Mouse (Mus musculus) myocyte (in vitro differentiated cells): ENCODE data around the gene Abcc1. TPM values are rescaled to one million over a fixed set of nuclear protein-coding genes. Genes with fewer than 3 reads are reported as not detected.

Experiments used
- H3K27me3 ChIP-seq: one replicate; pipeline ENCODE4 v1.6.1; 2011; ENCODE audit not compliant: control insufficient read depth, insufficient read depth, insufficient read length
- H3K36me3 ChIP-seq: one replicate; pipeline ENCODE4 v1.6.1; 2011; ENCODE audit not compliant: control insufficient read depth, insufficient read depth
- H3K4me2 ChIP-seq: one replicate; pipeline ENCODE4 v1.6.1; 2011; ENCODE audit warnings: low read depth, control low read depth
- H3K4me3 ChIP-seq: one replicate; pipeline ENCODE4 v1.5.1; 2011; ENCODE audit warnings: mild to moderate bottlenecking, control low read depth, moderate library complexity
- H3K79me2 ChIP-seq: one replicate; pipeline ENCODE4 v1.6.1; 2011; ENCODE audit not compliant: control insufficient read depth, insufficient read depth
- H3ac ChIP-seq: one replicate; pipeline ENCODE4 v1.6.1; 2011; ENCODE audit not compliant: control insufficient read depth, insufficient read length
- CEBPB ChIP-seq: IDR thresholded peaks from 2 replicates; pipeline ENCODE4 v1.6.1; 2011; ENCODE audit warnings: mild to moderate bottlenecking, moderate library complexity; ENCODE audit not compliant: poor library complexity, insufficient read depth, severe bottlenecking
- E2F4 ChIP-seq: IDR thresholded peaks from one replicate; pipeline ENCODE4 v1.6.1; 2011; ENCODE audit warnings: mild to moderate bottlenecking, control low read depth, moderate library complexity; ENCODE audit not compliant: insufficient read depth
- MAX ChIP-seq: IDR thresholded peaks from one replicate; pipeline ENCODE4 v1.6.1; 2011; ENCODE audit warnings: low read depth, mild to moderate bottlenecking, control low read depth
- MYOD1 ChIP-seq, 3 experiments: IDR thresholded peaks; one replicate each; pipeline ENCODE4 v1.6.1; 2011; ENCODE audit warnings: control low read depth in 2 of 3, low read depth in 2 of 3, mild to moderate bottlenecking in 2 of 3, moderate library complexity in 1 of 3; ENCODE audit not compliant: insufficient read length in 2 of 3, control insufficient read depth in 1 of 3
- MYOG ChIP-seq, 3 experiments: IDR thresholded peaks; one replicate each; pipeline ENCODE4 v1.6.1; 2011; ENCODE audit warnings: control low read depth in 2 of 3, low read depth in 2 of 3, mild to moderate bottlenecking in 2 of 3; ENCODE audit not compliant: insufficient read length in 2 of 3, control insufficient read depth in 1 of 3, insufficient read depth in 1 of 3
- POLR2A ChIP-seq: IDR thresholded peaks from one replicate; pipeline ENCODE4 v1.6.1; 2011; ENCODE audit warnings: low read depth, mild to moderate bottlenecking, control low read depth, moderate library complexity; ENCODE audit not compliant: insufficient read length
- POLR2AphosphoS2 ChIP-seq: IDR thresholded peaks from one replicate; pipeline ENCODE4 v1.6.1; 2011; ENCODE audit warnings: low read depth, control low read depth; ENCODE audit not compliant: insufficient read length
- REST ChIP-seq: IDR thresholded peaks from one replicate; pipeline ENCODE4 v1.6.1; 2011; ENCODE audit warnings: mild to moderate bottlenecking, control low read depth, moderate library complexity; ENCODE audit not compliant: insufficient read depth, insufficient read length
- SRF ChIP-seq: IDR thresholded peaks from one replicate; pipeline ENCODE4 v1.6.1; 2011; ENCODE audit warnings: low read depth; ENCODE audit not compliant: control insufficient read depth, insufficient read length
- TCF12 ChIP-seq: IDR thresholded peaks from one replicate; pipeline ENCODE4 v1.6.1; 2011; ENCODE audit warnings: mild to moderate bottlenecking, control low read depth; ENCODE audit not compliant: poor library complexity, insufficient read depth, severe bottlenecking
- TCF3 ChIP-seq: IDR thresholded peaks from one replicate; pipeline ENCODE4 v1.6.1; 2011; ENCODE audit warnings: low read depth, control low read depth; ENCODE audit not compliant: insufficient read length
- USF1 ChIP-seq: IDR thresholded peaks from one replicate; pipeline ENCODE4 v1.6.1; 2011; ENCODE audit warnings: low read depth, mild to moderate bottlenecking, control low read depth, moderate library complexity
- polyA plus RNA-seq: library from polyadenylated mRNA; unstranded; fragments of >200 nt; fragmentation: generic; extraction: Trizol; gene quantifications from one replicate; pipeline ENCODE4 v1.2.1, GENCODE M21; 2012; ENCODE audit warnings: missing spikeins

The Abcc1 gene
- polyA plus RNA-seq, 1 experiment = 23.0 TPM

DNA sequence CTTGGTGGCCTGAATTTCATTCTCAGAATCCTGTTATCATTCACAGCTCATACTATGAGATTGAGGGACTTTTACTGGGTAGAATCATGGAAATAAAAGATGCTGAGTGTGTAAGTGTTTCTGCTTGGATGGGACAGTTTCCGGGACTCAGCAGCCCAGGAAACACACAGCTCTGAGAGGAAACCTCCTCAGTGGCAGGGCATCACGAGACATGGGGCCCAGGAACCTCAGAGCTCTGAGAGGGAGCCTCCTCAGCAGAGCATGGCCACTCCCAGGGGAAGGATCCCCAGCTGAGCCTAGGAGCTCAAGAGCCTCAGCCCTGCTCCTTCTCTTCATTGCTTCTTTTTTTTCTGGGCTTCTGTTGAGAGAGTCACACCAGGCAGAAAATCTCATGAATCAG, 107.0 kb downstream of the Abcc1 start:
- TF ChIP-seq REST (no peak), E2F4 (no peak), CEBPB (no peak), MAX (no peak), TCF12 (no peak), MYOG (IDR thresholded peaks at IDR 0.05; ENCODE audit: control insufficient read depth in 1 of 3, insufficient read depth in 1 of 3, insufficient read length in 2 of 3, low read depth in 2 of 3) (no peak), SRF (no peak), MYOD1 (IDR thresholded peaks at IDR 0.05; ENCODE audit: control insufficient read depth in 1 of 3, insufficient read length in 2 of 3, low read depth in 2 of 3) (no peak), POLR2A (no peak), POLR2AphosphoS2 (no peak), TCF3 (no peak), USF1 (no peak)
- Histone ChIP-seq H3K27me3 (no peaks in the 10 kb centered on the region), H3K4me3 (no peak overlapping the region), H3ac (no peak overlapping the region), H3K79me2 (no peaks in the 10 kb centered on the region), H3K4me2 (no peak overlapping the region), H3K36me3 (peaks cover 26% of the 10 kb centered on the region)

DNA sequence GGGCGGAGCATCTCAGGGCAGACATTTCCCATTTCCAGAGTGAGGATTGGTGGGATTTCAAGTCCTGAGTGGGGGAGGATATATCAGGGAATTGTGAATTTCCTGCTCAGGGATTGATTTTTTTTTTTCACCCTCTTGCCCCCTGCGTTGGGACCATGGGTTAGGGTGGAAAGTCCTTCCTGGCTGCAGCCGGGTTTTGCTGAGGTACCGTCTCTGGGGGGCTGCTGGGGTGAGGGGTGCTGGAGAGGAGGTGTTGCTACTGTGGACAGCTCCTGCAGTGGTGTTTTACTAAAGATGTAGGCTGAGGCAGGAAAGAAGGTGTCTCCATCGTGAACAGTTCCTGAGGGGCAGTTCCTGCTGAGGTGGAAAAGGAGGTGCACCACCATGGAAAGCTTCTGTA, 107.5 kb downstream of the Abcc1 start:
- Histone ChIP-seq H3K36me3 (peaks cover 30% of the 10 kb centered on the region), H3ac (no peak overlapping the region), H3K27me3 (no peaks in the 10 kb centered on the region), H3K4me3 (no peak overlapping the region), H3K4me2 (no peak overlapping the region), H3K79me2 (no peaks in the 10 kb centered on the region)
- TF ChIP-seq MAX (no peak), CEBPB (no peak), MYOD1 (IDR thresholded peaks at IDR 0.05; ENCODE audit: control insufficient read depth in 1 of 3, insufficient read length in 2 of 3, low read depth in 2 of 3) (no peak)

DNA sequence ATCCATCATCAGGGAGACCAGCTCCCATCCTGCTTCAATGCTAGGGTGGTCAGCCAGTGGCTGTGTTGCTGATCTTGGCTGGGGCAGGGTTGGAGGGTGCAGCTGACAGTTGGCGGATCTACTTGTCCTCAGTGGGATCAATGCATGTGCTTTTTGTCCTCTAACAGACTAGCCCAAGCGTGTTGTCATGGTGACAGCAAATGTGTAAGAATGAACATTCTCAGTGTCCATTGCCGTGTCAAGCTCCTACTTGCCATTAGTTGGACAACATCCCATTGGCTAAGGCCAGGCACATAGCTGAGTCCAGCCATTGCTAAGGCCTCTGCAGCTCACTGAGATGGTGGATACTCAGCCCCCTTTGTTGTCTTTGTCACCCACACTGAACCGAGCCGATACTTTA, 110.8 kb downstream of the Abcc1 start:
- no peak for TF ChIP-seq TCF12
- no peak for TF ChIP-seq MYOD1 (IDR thresholded peaks at IDR 0.05; ENCODE audit: control insufficient read depth in 1 of 3, insufficient read length in 2 of 3, low read depth in 2 of 3)
- TF ChIP-seq USF1 = no peak
- no peak for TF ChIP-seq CEBPB
- no peak for TF ChIP-seq SRF
- no peak for TF ChIP-seq MAX
- TF ChIP-seq MYOG (IDR thresholded peaks at IDR 0.05; ENCODE audit: control insufficient read depth in 1 of 3, insufficient read depth in 1 of 3, insufficient read length in 2 of 3, low read depth in 2 of 3) = no peak
- TF ChIP-seq POLR2A = no peak
- no peak for TF ChIP-seq TCF3
- no peak for TF ChIP-seq E2F4
- Histone ChIP-seq H3K79me2 (no peaks in the 10 kb centered on the region), H3K27me3 (no peaks in the 10 kb centered on the region), H3ac (no peak overlapping the region), H3K36me3 (peaks cover 22% of the 10 kb centered on the region), H3K4me2 (no peak overlapping the region), H3K4me3 (no peak overlapping the region)

DNA sequence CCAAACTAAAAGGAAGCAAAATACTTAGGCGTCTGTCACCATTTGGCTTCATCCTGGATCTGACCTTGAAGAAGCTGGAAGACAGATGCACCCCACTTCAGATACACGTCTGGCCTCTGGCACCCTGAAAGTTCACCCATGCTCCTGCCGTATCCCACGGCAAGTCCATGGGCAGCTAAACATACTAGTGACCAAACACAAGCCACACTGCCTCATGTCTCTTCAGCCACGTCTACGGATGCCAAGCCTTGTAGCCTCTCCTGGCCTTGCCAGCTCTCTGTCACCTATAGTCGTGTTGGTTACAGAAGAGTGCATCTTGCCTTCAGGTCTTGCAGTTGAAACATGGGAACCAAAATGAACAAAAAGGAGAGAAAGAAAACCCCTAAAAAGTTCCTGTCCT, 112.3 kb downstream of the Abcc1 start:
- no peak overlapping the region for H3K4me3 ChIP-seq
- peaks cover 22% of the 10 kb centered on the region for H3K36me3 ChIP-seq
- H3ac ChIP-seq = no peak overlapping the region
- no peak overlapping the region for H3K4me2 ChIP-seq
- TF ChIP-seq MYOG (IDR thresholded peaks at IDR 0.05; ENCODE audit: control insufficient read depth in 1 of 3, insufficient read depth in 1 of 3, insufficient read length in 2 of 3, low read depth in 2 of 3) = no peak
- TF ChIP-seq E2F4 = no peak
- TF ChIP-seq USF1 = no peak
- no peak for TF ChIP-seq CEBPB
- no peak for TF ChIP-seq TCF3
- no peak for TF ChIP-seq POLR2AphosphoS2
- no peak for TF ChIP-seq POLR2A
- TF ChIP-seq REST = no peak
- no peaks in the 10 kb centered on the region for H3K27me3 ChIP-seq
- no peaks in the 10 kb centered on the region for H3K79me2 ChIP-seq

DNA sequence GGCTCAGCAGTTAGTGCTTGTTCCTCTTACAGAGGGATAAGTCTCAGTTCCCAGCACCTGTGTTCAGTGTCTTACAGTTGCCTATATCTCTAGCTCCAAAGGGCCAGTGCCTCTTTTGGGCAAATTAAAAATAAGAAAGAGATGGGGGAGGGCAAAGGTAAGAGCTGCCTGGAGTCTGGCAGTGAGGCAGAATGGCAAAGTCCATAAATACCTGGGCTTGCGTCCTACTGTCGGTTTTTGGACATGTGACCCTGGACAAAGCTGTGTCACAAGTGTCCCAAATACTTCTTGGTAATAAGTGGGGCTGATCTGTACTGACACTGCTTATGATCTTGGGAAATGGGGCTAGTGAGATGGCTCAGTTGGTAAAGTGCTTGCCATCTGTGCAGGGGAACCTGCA, 113.6 kb downstream of the Abcc1 start:
- no peak for TF ChIP-seq MAX
- no peak for TF ChIP-seq TCF3
- no peak for TF ChIP-seq USF1
- no peak for TF ChIP-seq E2F4
- TF ChIP-seq MYOG (IDR thresholded peaks at IDR 0.05; ENCODE audit: control insufficient read depth in 1 of 3, insufficient read depth in 1 of 3, insufficient read length in 2 of 3, low read depth in 2 of 3) = no peak
- no peak for TF ChIP-seq CEBPB
- TF ChIP-seq POLR2AphosphoS2 = no peak
- TF ChIP-seq POLR2A = no peak
- TF ChIP-seq SRF = no peak
- TF ChIP-seq MYOD1 (IDR thresholded peaks at IDR 0.05; ENCODE audit: control insufficient read depth in 1 of 3, insufficient read length in 2 of 3, low read depth in 2 of 3) = no peak
- no peak for TF ChIP-seq REST
- TF ChIP-seq TCF12 = no peak
- Histone ChIP-seq H3K36me3 (peaks cover 22% of the 10 kb centered on the region), H3K79me2 (no peaks in the 10 kb centered on the region), H3K4me2 (no peak overlapping the region), H3ac (no peak overlapping the region), H3K4me3 (no peak overlapping the region), H3K27me3 (no peaks in the 10 kb centered on the region)
